Mouse (Mus musculus) embryonic facial prominence, embryonic 13.5 days (tissue): Measurements from ENCODE around the gene Hipk2. TPM values are rescaled to one million over a fixed set of nuclear protein-coding genes. Genes with fewer than 3 reads are reported as not detected.

Experiments
- ATAC-seq: fragments of 200-750 bp; cut with Nextera tagmentation; 2 replicates; pipeline ENCODE4 v1.8.0; 2017; ENCODE audit warnings: low read depth; ENCODE audit not compliant: insufficient number of reproducible peaks, insufficient read depth, low FRiP score, low TSS enrichment
- H3K27ac ChIP-seq: fragments of 300-500 bp; sonication (generic); 2 replicates; pipeline ENCODE4 v1.5.1; 2015; ENCODE audit warnings: moderate library complexity, mild to moderate bottlenecking, inconsistent platforms
- H3K27me3 ChIP-seq: fragments of 300-500 bp; sonication (generic); 2 replicates; pipeline ENCODE4 v1.6.1; 2015; ENCODE audit warnings: mild to moderate bottlenecking, inconsistent platforms
- H3K36me3 ChIP-seq: fragments of 300-500 bp; sonication (generic); 2 replicates; pipeline ENCODE4 v1.6.1; 2015; ENCODE audit warnings: mild to moderate bottlenecking, inconsistent platforms
- H3K4me1 ChIP-seq: fragments of 300-500 bp; sonication (generic); 2 replicates; pipeline ENCODE4 v1.6.1; 2015; ENCODE audit warnings: inconsistent platforms
- H3K4me2 ChIP-seq: fragments of 300-500 bp; sonication (generic); 2 replicates; pipeline ENCODE4 v1.6.1; 2015; ENCODE audit warnings: moderate library complexity, mild to moderate bottlenecking, inconsistent platforms
- H3K4me3 ChIP-seq: fragments of 300-500 bp; sonication (generic); 2 replicates; pipeline ENCODE4 v1.5.1; 2015; ENCODE audit warnings: mild to moderate bottlenecking, inconsistent platforms
- H3K9ac ChIP-seq: fragments of 300-500 bp; sonication (generic); 2 replicates; pipeline ENCODE4 v1.6.1; 2015; ENCODE audit warnings: mild to moderate bottlenecking, inconsistent platforms
- H3K9me3 ChIP-seq: fragments of 300-500 bp; sonication (generic); 2 replicates; pipeline ENCODE4 v1.6.1; 2016; ENCODE audit warnings: inconsistent platforms
- WGBS: fragments of 180-500 bp; shearing (Covaris S2); methylation state at CpG from one replicate; pipeline ENCODE4 v1.1.7; 2015; ENCODE audit warnings: mixed read lengths; 5-methylcytosine and 5-hydroxymethylcytosine counted together
- polyA plus RNA-seq: library from polyadenylated mRNA; unstranded; fragments of >200 nt; fragmentation: Nextera tagmentation; extraction: Ambion mirVana; gene quantifications from 2 replicates; pipeline ENCODE4 v1.2.1, GENCODE M21; 2015

Gene Hipk2
- polyA plus RNA-seq: 16.2 and 16.4 TPM in 2 replicates

DNA sequence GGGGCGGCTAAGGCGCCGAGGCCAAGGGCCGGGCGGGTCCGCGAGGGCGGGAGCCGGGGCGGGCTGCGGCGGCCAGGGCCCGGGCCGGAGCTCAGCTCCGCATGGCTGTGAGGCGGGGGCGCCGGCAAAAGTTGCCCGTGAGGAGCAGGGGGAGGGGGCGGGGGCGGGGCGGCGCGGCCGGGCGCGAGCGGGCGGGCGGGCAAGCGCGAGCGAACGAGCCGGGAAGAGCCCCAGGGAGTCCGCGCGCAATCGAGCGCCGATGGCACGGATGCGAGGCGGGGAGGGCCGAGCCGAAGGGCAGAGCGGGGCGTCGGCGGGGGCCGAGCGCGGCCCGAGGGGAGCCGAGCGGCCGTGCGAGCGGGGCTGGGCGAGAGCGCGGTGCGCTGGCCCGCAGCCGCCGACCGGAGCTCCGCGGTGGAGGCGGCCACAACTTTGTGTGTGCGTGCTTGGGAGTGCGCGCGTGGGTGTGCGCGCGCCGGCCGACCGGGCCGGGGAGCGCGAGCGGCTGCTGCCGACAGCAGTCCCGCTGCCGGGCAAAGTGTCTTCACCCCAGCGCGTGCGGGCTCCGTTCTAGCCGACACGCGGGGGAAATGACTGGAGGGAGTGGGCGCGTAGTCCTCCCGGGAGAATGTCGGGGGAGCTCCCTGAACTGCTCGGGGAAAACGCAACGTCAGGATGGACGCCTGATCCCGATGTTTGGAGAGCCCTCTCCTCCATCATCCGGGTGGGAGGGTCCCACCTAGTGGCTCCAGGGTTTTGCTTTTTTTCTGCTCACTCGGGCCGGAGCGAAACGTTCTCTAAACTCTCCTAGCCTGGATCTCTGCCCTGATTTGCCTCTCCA, at the start of gene Hipk2:
Hipk2 (minus strand) TSS at position 95 of the 841 bp plus-strand sequence.
- peaks cover 22% of the 10 kb centered on the region for H3K4me1 ChIP-seq
- H3K4me3 ChIP-seq: peak within 1 kb of the TSS; percentile 98
- ATAC-seq: peak; percentile 90
- H3K4me2 ChIP-seq: peak within 1 kb of the TSS; percentile 60
- H3K9ac ChIP-seq: peak within 1 kb of the TSS; percentile 99
- no peaks in the 10 kb centered on the region for H3K36me3 ChIP-seq
- H3K27ac ChIP-seq: peak within 1 kb of the TSS; percentile 94
- under 1% methylated on average over 99 of the region's 108 CpGs for WGBS
- peaks cover 4% of the 10 kb centered on the region; the same call in 1 of the 2 replicates for H3K27me3 ChIP-seq
- no peaks in the 10 kb centered on the region for H3K9me3 ChIP-seq

DNA sequence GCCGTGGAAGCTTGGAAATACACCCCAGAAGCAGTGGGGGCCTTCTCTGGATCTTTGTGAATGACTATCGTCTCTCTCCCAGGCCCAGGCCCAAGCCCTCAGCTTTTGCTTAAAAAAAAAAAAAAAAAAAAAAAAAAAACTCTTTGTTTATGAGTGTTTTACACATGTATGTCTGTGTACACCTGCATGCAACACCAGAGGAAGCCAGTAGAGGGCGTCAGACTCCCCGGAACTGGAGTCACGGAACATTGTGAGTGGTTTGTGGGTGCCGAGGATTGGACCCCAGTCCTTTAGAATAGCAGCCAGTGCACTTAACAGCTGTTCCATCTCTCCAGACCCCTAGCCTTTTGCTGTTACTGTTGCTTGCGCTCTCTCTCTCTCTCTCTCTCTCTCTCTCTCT, 49.8 kb upstream of the Hipk2 start:
- peak overlapping the region; percentile 24; the same call in 1 of the 2 replicates for H3K4me3 ChIP-seq
- H3K9ac ChIP-seq: no peak overlapping the region
- no peaks in the 10 kb centered on the region; the same call in 1 of the 2 replicates for H3K27me3 ChIP-seq
- 0 out of 2 replicates have a peak, but pooled peaks cover 4% of the 10 kb centered on the region for H3K4me1 ChIP-seq
- 56% methylated on average over 7 of the region's 7 CpGs for WGBS
- no peaks in the 10 kb centered on the region for H3K9me3 ChIP-seq
- H3K4me2 ChIP-seq: peak overlapping the region; percentile 50
- H3K36me3 ChIP-seq: no peaks in the 10 kb centered on the region
- no peak for ATAC-seq
- H3K27ac ChIP-seq: no peak overlapping the region

DNA sequence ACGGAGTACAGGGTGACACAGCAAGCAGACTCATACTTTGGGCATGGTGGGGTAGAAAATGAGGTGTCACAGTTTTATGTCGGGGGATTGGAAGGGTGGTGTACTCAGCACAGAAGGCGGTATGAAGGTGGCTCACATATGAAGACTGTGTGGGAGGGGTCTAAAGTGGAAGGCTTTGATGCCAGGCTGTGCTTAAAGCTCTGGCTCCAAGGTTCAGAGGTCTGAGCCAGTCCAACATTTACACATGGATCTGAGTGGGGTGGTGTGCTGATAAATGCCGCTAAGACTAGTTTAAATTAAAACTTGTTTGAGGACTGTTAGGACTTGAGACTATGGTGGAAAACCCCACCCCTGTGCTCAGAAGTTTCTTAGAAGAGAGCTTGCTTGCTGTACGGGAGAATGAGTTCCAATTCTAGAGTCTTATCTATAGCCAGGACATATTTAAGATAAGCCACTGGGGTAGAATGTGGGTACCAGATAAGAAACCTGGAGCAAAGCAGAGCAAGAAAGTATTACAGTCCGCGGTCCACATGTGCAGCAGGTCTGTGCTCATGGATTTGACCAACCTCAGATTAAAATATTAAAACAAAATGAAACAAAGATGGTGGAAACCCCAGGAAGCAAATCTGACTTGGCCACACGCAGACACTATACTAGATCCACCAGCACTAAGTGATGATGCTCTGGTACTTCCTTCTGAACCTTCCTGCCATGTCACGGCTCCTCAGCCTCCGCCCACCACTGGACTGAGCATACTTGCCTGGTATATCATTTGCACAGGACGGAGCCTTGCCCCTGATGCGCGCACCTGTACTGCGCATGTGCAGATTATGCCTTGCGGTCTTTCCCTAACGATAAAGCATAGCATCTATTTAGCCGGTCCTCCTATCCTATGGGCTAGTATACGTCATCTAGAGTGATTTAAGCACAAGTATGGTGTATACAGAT, 48.2 kb upstream of the Hipk2 start:
- no peaks in the 10 kb centered on the region for H3K9me3 ChIP-seq
- H3K36me3 ChIP-seq: no peaks in the 10 kb centered on the region
- H3K27me3 ChIP-seq: no peaks in the 10 kb centered on the region; the same call in 1 of the 2 replicates
- no peak overlapping the region for H3K9ac ChIP-seq
- 0 out of 2 replicates have a peak, but pooled peaks cover 4% of the 10 kb centered on the region for H3K4me1 ChIP-seq
- H3K4me2 ChIP-seq: no peak overlapping the region
- no peak for ATAC-seq
- WGBS: 89% methylated on average over 18 of the region's 18 CpGs
- no peak overlapping the region for H3K27ac ChIP-seq
- no peak overlapping the region for H3K4me3 ChIP-seq

DNA sequence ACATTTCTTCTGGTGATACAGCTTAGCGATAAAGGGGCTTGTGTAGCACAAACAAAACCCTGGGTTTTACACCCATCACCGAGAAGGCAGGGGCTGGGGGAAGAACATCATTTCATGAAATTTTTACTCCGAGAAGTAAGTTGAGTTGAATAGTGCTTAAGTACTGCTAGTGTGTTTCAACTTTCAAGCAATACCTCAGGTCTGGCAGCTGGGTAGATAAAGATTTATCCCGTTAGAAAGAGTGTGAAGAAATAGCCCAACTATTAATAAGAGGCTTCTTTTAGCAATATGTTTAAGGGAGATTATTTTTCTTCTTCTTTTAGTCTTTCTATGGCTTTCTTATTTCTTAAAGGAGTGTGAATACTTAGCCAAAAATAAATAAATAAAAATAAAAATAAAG, 47.5 kb upstream of the Hipk2 start:
- WGBS: 90% methylated on average over 4 of the region's 4 CpGs
- Histone ChIP-seq H3K9ac (no peak overlapping the region), H3K27ac (no peak overlapping the region), H3K4me2 (no peak overlapping the region), H3K36me3 (no peaks in the 10 kb centered on the region), H3K4me1 (0 out of 2 replicates have a peak, but pooled peaks cover 4% of the 10 kb centered on the region), H3K9me3 (no peaks in the 10 kb centered on the region), H3K4me3 (no peak overlapping the region), H3K27me3 (no peaks in the 10 kb centered on the region)
- no peak for ATAC-seq

DNA sequence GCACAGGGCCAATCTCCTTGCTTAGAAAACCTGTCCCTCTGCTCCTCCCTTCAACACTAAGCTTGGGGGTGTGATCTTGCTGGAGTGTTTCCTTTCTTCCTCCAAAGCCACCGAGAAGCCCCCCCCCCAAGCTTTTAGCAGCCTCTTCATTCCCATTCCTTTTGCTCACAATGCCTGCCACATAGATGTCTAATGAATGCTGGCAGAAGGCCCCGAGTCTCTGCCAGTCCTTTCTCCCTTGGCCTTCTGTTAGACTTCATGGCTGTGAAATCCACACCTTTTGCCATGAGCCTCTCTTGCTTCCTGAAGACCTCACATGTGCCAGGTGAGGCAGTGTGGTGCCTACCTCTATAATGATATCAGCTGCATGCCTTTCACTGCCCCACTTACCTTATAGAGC, 46.6 kb upstream of the Hipk2 start:
- no peaks in the 10 kb centered on the region for H3K9me3 ChIP-seq
- H3K27ac ChIP-seq: no peak overlapping the region
- 67% methylated on average over 2 of the region's 2 CpGs for WGBS
- H3K4me2 ChIP-seq: no peak overlapping the region
- no peak for ATAC-seq
- no peak overlapping the region for H3K4me3 ChIP-seq
- 0 out of 2 replicates have a peak, but pooled peaks cover 4% of the 10 kb centered on the region for H3K4me1 ChIP-seq
- H3K36me3 ChIP-seq: no peaks in the 10 kb centered on the region
- H3K27me3 ChIP-seq: no peaks in the 10 kb centered on the region
- no peak overlapping the region for H3K9ac ChIP-seq

DNA sequence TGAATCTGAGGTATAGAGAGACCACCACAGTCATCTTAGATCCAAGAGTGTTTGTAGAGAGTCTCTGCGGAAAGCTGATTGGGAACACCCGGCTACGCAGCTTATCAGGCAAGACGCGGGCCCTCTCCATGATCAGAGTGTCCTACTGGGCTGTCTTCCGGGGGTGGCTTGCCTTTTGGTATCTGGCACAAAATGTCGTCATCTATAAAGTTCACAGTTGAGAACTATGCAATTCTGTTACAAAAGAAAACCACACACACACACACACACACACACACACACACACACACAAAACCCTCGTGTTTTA, 45.8 kb upstream of the Hipk2 start:
- 0 out of 2 replicates have a peak, but pooled peaks cover 4% of the 10 kb centered on the region for H3K4me1 ChIP-seq
- ATAC-seq: no peak
- no peak overlapping the region for H3K27ac ChIP-seq
- no peak overlapping the region for H3K9ac ChIP-seq
- H3K4me3 ChIP-seq: no peak overlapping the region
- H3K27me3 ChIP-seq: no peaks in the 10 kb centered on the region
- WGBS: 83% methylated on average over 8 of the region's 8 CpGs
- no peak overlapping the region for H3K4me2 ChIP-seq
- no peaks in the 10 kb centered on the region for H3K9me3 ChIP-seq
- H3K36me3 ChIP-seq: no peaks in the 10 kb centered on the region

DNA sequence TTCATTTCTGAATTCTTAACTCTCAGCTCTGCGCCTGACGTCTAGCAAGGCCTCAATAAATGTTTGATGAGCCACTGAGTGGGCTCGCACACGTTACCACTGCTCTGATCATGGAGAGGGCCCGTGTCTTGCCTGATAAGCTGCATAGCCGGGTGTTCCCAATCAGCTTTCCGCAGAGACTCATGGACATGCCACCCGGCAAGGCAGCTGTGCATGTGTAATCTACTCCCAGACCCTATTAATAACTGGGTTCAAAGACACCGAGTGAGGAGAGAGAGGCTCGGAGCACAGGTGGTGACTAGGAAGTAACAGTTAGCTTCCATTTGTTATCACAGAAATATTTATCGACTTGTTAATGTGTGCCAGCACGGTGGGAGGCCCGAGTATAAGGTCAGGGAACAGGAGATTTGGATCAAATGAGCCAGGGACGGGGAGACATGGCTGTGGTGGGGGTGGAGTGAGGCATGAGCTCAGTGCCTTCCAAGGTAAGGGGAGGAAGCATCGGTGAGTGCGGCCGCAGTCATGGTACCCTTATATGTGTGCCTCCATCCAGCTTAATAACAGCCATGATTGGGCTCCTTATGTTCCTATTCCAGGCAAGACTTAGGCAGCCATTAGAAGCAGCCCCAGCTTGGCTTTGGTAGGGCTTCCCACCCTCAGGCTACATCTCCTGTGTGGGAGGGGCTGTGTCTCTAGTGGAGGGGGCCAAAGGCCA, 45.3 kb upstream of the Hipk2 start:
- Histone ChIP-seq H3K36me3 (no peaks in the 10 kb centered on the region), H3K4me1 (0 out of 2 replicates have a peak, but pooled peaks cover under 1% of the 10 kb centered on the region), H3K4me3 (no peak overlapping the region), H3K4me2 (no peak overlapping the region), H3K9ac (no peak overlapping the region), H3K27ac (no peak overlapping the region), H3K9me3 (no peaks in the 10 kb centered on the region), H3K27me3 (no peaks in the 10 kb centered on the region)
- WGBS: 85% methylated on average over 17 of the region's 17 CpGs
- no peak for ATAC-seq

GRCm38 (mm10) chr6:38920141-38920540, 44.2 kb upstream of the Hipk2 start:
- Histone ChIP-seq H3K36me3 (no peaks in the 10 kb centered on the region), H3K4me2 (no peak overlapping the region), H3K27me3 (no peaks in the 10 kb centered on the region), H3K27ac (no peak overlapping the region), H3K9ac (no peak overlapping the region), H3K4me3 (no peak overlapping the region), H3K4me1 (no peaks in the 10 kb centered on the region), H3K9me3 (no peaks in the 10 kb centered on the region)
- ATAC-seq: no peak
- 80% methylated on average over 6 of the region's 6 CpGs for WGBS

DNA sequence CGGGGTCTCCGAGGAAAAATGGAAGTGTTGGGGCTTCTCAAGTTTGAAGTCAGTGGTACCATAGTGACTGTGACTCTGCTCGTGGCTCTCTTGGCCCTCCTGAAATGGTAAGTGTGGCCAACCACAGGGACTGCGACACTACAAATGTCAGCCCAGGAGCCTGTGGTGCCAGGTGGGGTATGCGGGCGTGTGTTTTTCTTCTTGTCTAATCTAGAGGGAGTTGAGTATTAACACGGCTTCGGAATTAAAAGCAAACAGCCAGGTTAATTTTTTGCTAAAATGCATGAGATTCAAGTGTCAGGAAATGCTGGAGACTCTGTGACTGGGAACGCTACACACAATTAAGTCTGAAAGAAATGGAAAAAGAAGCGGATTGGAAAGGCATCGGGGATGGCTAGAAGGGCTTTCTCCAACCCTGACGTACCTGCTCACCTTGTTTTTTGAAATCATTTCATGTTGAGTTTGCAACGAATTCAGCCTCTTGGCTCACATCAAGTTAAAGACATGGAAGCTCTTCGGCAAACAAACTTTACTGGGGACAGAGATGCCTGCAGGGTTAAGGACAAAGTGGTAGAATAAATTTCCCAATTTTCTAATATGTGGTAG, 43.3 kb upstream of the Hipk2 start:
- ATAC-seq: no peak
- H3K27ac ChIP-seq: no peak overlapping the region
- no peaks in the 10 kb centered on the region for H3K9me3 ChIP-seq
- H3K4me2 ChIP-seq: no peak overlapping the region
- H3K4me1 ChIP-seq: no peaks in the 10 kb centered on the region
- no peaks in the 10 kb centered on the region for H3K36me3 ChIP-seq
- H3K27me3 ChIP-seq: no peaks in the 10 kb centered on the region
- 85% methylated on average over 14 of the region's 14 CpGs for WGBS
- no peak overlapping the region for H3K9ac ChIP-seq
- no peak overlapping the region for H3K4me3 ChIP-seq

DNA sequence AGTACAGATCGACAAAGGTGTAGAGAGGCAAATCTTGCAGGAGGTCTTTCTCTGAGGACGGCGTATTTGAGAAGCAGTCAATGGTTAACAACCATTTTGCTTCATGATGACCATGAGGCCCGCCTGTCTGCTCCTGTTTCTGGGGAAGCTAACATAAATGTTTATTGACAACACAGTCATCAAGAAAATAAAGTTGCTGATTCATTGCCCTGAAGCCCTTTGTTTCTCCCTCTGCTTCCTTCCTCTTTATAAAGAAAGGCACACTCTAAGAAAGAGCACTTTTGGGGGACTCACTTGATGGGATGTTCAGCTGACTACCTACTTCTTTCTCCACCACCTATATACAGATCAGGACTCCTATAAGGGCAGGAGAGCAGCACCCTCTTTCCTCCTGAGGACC, 42.8 kb upstream of the Hipk2 start:
- no peak overlapping the region for H3K4me2 ChIP-seq
- H3K36me3 ChIP-seq: no peaks in the 10 kb centered on the region
- no peak overlapping the region for H3K27ac ChIP-seq
- H3K9me3 ChIP-seq: no peaks in the 10 kb centered on the region
- ATAC-seq: no peak
- peaks cover under 1% of the 10 kb centered on the region; the same call in 1 of the 2 replicates for H3K4me1 ChIP-seq
- no peak overlapping the region for H3K4me3 ChIP-seq
- WGBS: 88% methylated on average over 4 of the region's 4 CpGs
- H3K9ac ChIP-seq: no peak overlapping the region
- no peaks in the 10 kb centered on the region for H3K27me3 ChIP-seq

DNA sequence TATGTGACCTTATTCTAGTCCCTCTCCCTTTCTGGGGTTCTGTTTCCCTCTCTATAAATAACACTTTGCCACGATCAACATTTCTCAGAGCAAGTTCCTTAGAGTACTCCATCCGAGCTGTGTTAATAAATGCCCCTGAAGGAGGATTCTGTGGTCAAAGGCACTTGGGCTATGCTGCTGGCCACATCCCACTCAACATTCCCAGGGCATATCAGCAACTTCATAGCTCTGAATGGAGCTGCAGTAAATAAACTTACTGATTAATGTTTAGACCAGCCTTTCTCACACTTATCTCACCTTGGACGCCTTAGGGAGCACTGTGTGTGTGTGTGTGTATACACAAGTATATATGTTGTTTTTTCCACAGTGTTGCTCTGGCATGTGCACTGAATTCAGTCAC, 41.5 kb upstream of the Hipk2 start:
- no peaks in the 10 kb centered on the region for H3K36me3 ChIP-seq
- ATAC-seq: no peak
- 77% methylated on average over 3 of the region's 3 CpGs for WGBS
- H3K4me2 ChIP-seq: no peak overlapping the region
- H3K4me3 ChIP-seq: no peak overlapping the region
- H3K27ac ChIP-seq: no peak overlapping the region
- peaks cover 8% of the 10 kb centered on the region; the same call in 1 of the 2 replicates for H3K4me1 ChIP-seq
- H3K9ac ChIP-seq: no peak overlapping the region
- H3K9me3 ChIP-seq: no peaks in the 10 kb centered on the region
- H3K27me3 ChIP-seq: no peaks in the 10 kb centered on the region
